Mouse (Mus musculus) cerebellum, adult 11 months (tissue): ENCODE results near the gene Mcfd2.

Source experiments
- DNase-seq: peaks from one replicate; pipeline ENCODE4 v3.0.0; 2022

The Mcfd2 gene

DNA sequence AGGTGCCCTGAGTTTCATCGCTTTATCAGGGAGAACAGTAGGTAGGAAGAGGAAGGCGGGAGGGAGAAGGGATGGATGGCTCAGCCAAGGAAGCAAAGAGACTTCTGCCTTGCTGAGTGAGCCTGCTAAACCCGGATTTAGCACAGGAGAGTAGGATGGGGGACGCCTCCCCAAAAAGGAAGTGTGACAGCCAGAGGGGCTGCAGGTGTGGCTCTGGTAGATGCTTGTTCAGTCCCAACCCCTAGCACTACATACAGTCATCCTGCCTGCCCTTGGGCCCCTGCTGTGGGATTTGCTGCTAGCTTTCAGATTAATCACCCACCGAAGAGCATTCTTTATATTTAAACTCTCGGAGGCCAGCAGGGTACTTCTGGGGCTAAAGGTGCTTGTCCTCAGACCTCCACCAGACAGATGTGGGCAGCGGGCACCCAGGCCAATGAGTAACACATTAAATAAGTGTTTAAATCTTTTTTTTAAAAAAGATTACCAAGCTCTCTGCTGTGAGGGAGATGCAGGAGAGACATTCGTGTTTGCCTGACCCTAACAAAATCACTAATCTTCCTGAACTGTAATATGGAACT is 21.6 kb upstream of the Mcfd2 start:
- DNase-seq: no peak

DNA sequence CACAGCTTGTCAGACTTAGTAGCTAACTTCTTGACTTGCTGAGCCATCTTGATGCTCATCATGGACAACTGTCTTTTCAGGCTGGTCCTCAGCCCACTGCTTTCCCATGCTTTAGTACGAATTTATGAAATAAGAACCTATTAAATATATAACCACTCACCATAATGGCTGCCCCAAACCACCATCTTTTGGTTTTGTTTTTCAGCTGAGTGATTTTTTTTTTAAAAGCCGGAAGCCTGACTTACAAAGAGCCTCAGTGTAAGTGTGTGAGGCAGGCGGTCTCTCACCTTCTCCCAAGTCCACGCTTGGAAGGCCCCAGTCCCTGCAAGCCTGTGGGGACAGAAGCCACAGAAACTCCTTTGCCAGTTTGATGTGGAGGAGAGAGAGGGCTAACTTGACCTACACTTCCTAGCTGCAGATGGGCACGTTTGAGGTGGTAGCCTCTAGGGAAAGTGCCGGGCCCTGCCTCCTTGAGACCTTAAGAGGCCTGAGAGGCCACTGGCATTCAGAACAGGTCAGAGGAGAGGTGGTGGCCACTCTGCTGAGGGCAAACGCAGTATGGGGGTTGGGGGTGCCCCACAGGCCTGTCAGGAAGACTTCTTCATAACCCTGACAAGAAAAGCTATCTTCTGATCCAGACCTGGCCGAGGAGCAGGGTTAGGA is 20.9 kb upstream of the Mcfd2 start:
- DNase-seq: no peak

DNA sequence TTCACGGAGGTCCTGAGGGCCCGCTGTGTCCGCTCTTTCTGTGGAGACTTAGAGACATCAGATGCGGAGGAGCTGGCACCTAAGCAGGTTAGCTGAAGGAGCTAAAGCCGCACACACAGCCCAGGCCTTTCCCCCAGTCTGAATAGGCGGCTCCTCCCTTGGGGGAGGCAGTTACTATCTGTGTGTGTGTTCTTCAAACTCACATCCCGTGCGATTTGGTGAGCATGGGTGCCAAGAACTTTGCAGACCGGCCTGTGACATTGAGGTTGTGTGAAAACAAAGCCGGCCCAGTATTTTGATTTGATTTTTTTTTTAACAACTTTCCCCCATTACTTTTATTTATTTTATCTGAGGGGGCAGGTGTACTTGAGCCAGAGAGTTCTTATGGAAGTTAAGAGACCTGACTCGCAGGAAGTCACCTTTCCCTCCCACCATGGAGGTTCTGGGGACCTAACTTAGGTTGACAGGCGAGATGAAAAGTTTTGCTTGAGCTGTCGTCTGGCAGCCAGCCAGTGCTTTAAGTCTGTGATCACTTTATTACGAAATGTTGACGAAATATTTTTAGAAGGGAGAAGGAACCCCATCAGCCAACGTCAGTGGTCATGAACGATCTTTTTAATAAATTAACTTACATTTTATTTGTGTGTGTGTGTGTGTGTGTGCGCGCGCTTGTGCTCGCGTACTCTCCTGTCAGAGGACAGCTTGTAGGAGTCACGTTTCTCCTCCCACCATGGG is 20.2 kb upstream of the Mcfd2 start:
- DNase-seq: no peak

DNA sequence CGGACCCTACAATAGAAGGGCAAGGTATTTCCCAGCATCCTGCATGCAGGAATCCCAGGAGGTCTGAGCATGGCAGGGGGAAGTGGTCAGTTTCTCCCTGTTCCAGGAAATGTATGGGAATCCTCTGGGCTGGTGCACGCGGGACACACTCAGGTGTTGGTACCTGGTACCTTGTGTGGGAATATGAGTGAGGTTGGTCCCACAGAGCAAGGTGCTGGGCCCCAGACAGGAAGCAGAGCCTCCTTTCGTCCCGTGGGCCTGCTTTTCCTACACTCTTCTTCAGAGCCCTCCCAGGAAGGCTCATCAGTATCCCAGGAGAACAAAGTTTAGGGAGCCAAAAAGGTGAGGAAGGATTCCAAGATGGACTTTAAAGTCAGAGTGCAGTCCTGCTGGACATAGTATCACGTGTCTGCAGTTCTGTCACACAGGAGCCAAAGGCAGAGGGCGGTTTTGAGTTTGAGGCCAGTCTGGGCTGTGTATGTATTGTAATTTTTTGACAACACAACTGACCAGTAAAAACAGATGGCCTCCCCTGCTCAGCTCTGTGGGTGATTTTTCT is 18.8 kb upstream of the Mcfd2 start:
- DNase-seq: no peak

DNA sequence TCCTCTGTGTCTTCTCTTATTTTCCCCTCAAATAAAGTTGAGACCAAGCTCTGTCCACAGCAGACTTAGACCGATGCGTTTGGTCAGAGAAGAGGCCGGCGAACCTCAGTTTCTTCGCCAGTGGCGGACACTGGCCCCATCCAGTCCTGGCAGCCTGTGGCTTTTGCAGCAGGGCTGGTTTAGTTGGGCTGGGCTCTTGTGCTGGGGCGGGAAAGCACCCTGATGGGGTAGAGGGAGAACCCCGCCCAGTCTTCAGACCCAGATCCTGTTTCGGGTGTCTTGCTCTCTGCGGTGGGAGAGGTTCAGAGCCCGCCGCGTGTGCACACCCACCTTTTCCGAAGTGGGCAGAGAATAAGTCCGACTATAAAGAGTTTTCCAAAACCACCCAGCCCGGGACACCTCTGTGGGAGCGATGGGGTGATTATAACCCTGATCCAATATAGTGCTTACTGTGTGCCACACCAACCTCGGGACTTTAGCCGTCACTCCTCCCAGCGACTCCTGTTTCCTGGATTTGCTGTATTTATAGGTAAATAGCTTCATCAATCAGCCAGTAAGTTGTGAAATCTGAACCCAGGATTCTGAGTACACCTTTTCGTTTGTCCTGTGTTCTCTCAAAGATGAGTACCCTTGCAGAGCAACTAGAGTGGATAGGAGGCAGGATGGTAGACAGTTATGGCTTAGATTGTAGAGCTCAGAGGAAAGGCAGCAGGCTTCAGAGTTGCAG is 18.2 kb upstream of the Mcfd2 start:
- DNase-seq: no peak

DNA sequence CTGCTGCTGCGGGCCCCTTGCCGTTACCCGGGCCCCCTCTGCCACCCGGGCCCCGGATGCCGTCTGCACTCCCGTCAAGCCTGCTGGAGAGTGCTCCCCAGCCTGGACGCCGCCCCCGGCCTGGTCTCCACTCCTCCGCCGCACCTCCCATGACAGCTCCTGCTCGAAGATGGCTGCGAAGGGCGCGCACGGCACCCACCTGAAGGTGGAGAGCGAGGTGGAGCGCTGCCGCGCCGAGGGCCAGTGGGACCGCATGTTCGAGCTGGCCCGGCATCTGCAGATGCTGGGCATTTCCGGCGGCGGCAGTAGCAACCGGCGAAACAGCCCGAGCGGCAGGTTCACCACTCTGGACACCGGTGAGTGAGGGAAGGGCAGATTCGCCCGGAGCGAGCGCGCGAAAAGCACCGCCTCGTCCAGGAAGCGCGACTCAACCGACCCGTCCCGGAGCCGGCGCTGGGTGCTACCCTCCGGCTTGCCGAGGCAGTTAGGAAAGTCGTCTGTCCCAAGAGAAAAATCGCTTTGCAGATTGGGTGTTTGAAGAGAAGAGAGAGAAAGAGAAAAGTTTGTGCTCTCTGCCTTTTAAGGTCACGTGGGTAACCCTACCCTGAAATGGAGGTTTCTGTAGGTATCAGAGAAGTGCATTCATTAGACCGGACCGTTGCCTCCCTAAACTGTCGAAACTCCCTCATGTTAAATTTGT is 17.5 kb upstream of the Mcfd2 start:
- peak; percentile 39 for DNase-seq

DNA sequence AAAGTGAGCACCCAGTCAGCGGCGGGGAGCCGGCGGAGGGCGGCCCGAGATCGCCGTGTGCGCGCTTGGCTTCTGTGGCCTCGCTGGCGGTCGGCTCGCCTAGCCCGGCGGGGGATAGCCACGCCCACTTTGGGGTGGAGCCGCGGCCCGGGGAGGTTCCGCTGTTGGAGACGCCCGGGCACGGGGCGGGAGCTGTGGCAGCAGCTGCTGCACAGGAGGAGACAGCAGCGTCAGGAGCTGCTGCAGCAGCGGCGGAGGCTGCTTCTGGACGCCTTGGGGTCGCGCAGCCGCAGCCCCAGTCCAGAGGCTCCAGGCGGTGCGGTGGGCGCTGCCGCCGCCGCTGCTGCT is 16.9 kb upstream of the Mcfd2 start, which contains the start of gene Ttc7:
TSS of gene Ttc7 (plus strand) at position 181 of the 348 bp plus-strand sequence.
- peak; percentile 87 for DNase-seq

DNA sequence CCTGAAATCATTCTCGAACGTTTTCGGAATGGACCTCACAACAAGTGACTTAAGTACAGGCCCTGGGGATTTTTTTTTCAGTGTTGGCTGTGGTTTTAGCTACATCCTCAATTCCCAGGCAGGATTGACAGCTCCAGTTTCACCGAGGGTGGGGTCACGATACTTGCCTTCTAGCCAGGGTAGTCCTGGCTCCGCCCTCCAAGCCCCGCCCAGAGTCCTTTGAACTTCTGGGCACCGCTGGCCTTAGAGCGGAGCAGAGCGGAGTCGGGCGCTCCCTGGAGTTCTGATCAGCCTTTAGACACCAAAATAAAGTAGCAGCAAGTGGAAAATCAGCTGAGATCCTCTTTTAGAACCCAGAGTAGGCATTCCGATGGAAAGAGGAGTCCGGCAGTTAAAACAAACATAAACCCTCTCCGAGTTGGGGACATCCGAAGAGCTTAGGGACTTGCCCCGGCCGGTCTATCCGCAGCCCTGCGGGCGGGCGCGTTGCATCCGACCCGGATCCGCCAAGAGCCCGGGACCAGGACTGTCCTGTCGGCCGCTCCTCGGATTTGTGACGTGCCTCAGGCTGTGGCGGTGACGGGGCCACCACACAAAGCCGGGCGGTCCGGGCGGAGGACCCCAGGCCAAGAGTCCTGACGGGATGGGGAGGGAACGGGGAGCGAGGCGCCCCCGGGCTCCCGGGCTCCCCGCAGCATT is 16.4 kb upstream of the Mcfd2 start:
- DNase-seq: peak; percentile 42

DNA sequence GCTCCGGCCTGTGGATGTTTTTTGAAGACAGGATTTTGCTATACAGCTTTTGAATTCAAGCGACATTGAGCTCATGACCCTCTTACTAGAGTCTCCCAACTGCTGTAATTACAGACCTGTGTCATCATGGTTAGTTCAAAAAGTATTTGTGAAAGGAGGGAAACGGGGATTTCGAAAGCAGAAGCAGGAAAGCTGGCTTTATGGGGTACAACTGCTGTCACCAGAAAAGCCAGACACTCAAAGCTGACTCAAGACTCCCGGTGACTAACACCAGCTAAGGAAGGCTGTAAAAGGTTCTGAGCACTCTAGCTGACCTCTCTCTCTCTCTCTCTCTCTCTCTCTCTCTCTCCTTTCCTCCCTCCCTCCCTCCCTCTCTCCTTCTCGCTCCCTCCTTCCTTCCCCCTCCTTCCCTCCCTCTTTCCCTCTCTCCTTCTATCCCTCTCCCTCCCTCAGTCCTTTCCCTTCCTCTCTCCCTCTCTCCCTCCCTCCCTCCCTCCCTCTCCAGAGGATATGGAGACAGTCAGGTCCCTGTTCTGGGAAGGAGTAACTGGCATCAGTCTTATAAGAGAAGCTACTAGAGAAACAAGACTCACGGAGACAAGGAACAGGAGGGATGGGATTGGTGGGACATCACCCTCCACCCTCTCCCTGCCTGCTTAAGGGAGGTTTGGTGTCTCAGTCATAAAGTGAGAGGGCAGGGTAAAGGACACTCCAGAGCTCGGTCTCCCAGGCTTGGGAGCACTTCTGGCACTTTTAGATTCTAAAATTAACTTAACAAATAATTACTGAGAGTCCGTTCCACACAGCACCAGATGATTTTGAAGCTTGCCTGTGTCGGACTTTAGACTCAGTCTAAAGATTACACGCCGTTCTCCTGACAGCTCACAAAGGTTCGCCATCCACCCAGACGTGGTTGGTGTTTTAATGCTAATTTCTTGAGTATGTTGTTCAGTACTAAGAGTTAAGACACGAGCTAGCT is 9.9 kb upstream of the Mcfd2 start:
- DNase-seq: no peak

DNA sequence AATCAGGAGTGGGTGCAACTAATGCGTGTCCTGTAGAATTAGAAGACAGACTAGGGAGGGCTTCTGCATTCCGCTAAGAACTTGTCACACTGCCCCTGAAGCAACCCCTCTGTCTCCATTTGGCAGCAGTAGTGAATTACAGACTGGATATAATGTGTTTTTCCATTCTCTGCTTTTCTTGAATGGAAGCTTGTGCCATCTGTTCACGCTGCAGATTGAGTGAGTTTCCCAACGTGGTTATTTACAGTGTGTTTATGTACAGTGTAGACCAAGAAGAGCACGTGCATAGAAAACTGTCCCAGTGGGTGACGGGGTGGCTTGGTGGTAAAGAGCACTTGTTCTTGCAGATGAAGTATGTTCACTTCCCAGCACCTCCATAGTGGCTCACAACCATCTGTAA is 3.7 kb upstream of the Mcfd2 start:
- DNase-seq: no peak

DNA sequence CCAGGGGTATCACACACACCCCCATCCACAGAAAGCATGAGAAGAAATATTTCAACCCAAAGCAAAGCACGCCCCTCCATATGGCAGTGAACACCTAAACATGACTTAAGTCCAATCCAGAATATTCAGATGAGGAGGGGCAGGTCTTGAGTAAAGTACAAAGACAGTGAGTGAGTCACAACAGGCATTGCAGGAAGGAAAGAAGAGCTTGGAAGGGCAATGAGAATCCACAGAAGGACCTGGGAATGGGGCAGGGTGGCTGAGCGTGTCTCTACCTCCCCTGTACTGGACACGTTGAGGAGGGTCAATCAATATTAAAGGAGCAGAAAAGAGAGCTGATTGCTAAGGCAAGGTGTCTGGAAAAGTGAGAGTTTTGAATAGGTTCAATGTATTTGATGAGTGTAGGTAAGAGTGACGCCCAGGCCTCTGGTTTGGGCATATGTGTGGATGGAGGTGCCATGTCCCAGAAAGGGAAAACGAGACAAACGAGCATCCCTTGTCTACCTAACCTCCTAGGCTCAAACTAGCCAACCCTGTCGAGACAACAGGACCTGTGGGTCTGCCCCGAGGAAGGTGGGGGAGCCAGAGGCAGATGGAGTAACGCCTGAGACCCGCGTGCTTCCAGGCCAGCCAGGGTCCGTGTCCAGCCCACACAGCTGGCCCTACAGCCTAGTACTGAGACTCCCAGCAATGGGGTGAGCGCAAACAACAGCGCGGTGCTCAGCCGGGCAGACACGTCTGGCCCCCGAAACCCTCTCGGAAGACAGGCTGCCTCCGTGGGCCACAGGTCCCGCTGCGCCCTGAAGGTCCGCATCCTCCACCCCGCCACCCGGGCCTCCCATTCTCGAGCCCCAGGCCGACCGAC is 576 bp downstream of the Mcfd2 start:
- no peak for DNase-seq

DNA sequence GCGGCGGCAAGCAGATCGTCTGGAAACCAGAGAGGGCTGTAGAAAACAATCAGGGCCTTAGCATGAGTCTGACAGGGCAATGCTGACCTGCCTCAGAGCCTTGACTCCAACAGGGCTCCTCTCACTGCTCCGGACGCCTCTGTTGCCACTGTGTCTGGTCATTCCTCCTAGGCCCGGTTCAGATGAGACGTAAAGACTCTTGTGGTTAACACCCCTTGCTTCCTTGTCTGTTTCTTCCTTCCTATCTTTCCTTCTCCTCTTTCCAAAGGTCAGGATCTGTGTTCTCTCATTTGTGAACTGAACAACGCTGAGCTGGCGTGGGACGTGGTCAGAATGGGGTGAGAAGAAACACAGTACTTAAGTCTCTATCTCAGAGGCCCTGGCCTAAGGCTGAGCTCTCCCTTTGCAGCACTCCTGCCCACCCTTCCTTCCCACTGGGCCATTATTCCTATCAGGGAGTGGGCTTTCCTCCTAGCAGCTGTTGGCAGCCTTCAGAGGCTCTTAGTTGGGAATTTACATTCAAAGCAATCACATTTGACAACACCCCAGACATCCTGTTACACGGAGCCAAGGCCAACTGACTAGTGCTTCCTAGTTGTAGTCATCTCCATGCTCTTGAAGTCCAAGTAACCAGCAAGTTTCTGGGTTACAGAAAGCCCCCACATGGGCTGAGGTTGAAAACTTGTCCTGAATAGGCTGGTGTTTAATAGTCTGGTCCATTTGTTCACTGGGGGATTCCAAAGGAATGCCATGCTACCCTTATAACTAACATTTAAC is 1.5 kb downstream of the Mcfd2 start:
- no peak for DNase-seq

DNA sequence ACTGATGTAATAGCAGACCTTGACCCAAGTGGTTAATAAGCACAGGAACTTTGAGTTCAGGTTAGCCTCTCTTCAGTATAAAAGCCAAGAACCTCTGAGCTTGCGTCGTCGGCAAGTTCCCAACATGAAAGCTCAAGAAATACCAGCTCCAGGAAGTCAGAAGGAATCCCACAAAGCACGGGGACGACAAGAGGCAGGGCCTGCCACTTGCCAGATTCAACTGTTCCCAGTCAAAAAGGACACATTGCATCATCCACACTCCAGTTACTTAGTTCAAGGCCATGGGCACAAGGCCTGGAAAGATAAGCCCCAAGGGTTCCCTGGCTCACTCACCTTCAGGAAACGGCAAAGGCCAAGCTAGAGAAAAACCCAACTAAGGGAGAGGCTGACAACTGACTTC is 2.3 kb downstream of the Mcfd2 start:
- no peak for DNase-seq

DNA sequence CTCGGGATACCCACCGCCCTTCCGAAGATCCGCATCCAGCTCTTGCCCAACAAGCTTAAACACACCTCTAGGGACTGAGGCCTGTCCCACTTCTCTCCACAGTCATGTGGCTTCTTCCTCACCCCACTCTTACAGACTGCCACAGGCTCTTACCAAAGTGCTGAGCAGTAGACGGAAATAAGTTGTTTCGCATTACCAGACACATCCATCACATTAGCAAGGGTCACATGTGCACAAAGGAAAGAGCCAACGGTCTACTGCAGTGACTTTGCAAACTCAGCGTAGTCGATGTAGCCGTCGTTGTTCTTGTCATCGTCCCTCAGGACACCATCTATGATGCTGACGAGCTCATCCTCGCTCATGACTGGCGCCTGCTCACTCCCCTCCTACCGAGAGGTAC is 10.1 kb downstream of the Mcfd2 start:
- no peak for DNase-seq

DNA sequence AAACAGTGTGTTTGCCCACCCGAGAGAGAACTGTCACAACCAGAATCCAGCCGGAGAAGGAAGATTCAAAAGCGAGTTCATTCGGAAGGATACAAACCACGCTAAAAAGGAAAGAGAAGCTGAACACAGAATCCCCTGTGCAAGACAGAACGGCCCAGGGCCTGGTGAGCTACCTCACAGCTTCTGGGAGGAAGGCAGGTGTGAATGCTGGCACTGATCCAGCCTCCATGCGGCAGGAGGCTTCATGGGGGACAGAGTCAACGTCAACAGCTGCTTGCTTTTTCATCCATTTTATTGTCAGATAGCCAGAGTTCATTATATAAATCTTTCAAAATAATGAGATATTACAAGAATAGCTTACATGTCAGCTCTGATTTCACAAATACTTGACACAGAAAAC is 11.4 kb downstream of the Mcfd2 start:
- no peak for DNase-seq

DNA sequence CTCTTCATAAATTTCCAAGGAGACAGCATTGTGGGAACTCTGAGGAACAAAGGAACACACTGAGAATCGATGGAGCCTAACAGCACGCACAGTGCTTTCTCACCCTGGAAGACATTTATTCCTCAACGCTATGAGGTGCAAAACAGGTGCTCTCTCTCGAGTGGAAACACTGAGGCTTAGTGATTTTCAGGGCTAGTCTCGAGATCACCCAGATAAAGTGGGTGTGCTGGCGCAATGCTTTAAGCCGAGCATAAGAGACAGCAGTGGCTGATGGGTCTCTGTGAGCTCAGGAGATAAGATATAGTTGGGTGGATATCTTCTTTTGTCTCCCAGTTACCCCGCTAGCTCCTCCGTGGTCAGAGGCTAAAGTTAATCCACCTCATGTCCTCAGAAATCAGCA is 19.6 kb downstream of the Mcfd2 start:
- no peak for DNase-seq

DNA sequence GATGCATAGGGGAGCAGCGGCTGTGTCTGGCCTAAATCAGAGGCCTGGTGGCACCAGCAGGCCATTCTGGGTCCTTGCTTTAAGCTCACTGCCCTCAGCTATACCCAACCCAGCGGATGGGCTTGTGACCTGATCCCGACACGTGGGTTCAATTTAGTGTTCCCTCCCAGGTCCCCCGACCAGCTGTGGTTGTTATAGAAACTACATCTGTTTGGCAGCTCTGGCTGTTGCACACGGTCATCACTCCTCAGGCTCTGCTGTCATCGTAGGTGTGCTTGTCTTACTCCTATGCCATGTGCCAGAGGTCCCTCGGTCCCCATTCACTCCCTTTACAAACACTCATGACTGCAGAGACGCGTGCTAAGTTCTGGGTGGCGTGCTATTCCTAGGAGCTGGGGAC is 27.9 kb downstream of the Mcfd2 start:
- no peak for DNase-seq

DNA sequence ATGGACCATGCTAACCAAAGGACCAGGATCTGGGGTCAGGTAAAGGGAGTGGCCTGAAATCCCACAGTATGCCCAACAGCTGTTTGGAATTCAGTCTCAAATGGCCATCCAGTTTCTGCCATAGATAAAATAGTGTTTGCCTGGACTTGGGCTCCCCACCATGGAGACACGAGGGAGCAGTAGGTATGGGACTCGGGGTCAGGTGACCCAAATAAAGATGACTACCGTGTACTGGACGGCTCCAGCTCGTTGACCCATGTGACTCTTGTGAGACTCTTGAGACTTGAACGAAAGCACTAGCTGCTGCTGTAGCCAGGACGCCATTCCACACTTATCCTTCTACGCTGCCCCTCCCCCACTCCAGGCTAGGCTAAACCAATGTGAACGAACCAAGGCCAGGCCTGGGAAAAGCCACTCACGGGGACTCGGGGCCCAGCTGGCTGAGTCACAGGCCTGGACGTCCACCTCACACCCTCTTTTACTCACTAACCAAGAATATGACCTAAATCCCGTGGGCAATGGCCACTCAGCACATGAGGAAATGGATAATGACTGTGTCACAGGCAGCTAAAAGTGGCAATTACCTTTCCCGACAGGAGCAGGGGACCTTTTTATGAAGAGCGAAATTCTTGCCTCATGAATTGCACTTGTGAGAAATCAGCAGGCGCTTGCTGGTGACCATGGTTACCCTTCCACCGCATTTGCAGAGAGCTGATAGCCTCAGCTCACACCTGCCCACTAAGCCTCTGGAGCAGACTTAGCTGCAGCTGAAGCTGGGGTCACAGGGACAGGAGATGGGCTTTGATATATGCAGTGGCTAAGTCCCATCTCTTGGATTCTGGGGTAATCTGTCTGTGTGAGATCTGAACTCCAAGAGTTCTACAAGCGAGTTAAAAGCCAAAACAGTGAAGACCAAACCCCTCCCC is 28.7 kb downstream of the Mcfd2 start:
- no peak for DNase-seq
